Mouse (Mus musculus): ENCODE results near the gene Dpm2. TPM values are rescaled to one million over a fixed set of nuclear protein-coding genes. Genes with fewer than 3 reads are reported as not detected.

Gene Dpm2
- polyA plus RNA-seq, 1 experiment, result 1.2 TPM

GRCm38 (mm10) chr2:32599409-32599808 is 28.8 kb downstream of the Dpm2 start, which contains the start of gene St6galnac6:
St6galnac6 (plus strand) TSS chr2:32599709.
- Histone ChIP-seq H3K27me3 (ENCODE audit: control insufficient read depth) (no peaks in the 10 kb centered on the region), H3K9me3 (ENCODE audit: control insufficient read depth, low read length) (no peaks in the 10 kb centered on the region), H3K36me3 (ENCODE audit: control insufficient read depth) (peaks cover 12% of the 10 kb centered on the region), H3K4me1 (ENCODE audit: control insufficient read depth) (peaks cover 23% of the 10 kb centered on the region), H3K4me3 (replicated peaks) (no peak within 1 kb of the TSS)
- TF ChIP-seq GATA1 (IDR thresholded peaks at IDR 0.05; ENCODE audit: low read length) (no peak), TAL1 (IDR thresholded peaks at IDR 0.05; ENCODE audit: low read length) (no peak)

DNA sequence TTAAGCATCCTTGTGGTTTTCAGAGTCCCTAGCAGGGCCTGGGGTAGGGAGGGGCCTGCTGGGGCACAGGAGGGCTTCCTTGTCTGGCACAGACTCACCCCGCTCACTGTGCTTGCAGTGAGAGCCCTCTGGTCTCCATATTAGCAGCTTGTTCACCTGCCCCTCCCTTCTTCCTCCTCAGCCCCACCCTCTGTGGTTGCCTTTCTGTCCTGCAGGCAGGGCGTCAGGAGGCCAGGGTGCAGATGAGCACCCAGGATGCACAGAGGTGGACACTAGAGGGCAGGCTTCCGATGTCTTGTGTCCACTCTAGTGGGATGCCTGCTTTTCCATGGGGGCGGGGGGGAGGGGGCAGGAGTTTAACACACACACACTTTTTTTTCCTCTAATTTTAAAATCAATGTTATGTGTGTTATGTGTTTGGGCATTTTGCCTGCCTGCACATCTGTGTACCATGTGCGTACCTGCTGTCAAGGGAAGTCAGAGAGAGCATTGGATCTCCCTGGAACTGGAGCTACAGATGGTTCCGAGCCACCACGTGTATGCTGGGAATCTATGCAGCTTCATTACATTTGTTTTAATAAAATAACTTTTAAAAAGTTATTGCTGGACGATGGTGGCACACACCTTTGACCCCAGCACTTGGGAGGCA is 30.9 kb downstream of the Dpm2 start:
- Histone ChIP-seq H3K9me3 (ENCODE audit: control insufficient read depth, low read length) (no peaks in the 10 kb centered on the region), H3K36me3 (ENCODE audit: control insufficient read depth) (peaks cover 11% of the 10 kb centered on the region), H3K4me1 (ENCODE audit: control insufficient read depth) (peaks cover 30% of the 10 kb centered on the region), H3K27me3 (ENCODE audit: control insufficient read depth) (no peaks in the 10 kb centered on the region), H3K4me3 (replicated peaks) (no peak overlapping the region)
- TF ChIP-seq TAL1 (IDR thresholded peaks at IDR 0.05; ENCODE audit: low read length) (no peak), GATA1 (IDR thresholded peaks at IDR 0.05; ENCODE audit: low read length) (no peak)

DNA sequence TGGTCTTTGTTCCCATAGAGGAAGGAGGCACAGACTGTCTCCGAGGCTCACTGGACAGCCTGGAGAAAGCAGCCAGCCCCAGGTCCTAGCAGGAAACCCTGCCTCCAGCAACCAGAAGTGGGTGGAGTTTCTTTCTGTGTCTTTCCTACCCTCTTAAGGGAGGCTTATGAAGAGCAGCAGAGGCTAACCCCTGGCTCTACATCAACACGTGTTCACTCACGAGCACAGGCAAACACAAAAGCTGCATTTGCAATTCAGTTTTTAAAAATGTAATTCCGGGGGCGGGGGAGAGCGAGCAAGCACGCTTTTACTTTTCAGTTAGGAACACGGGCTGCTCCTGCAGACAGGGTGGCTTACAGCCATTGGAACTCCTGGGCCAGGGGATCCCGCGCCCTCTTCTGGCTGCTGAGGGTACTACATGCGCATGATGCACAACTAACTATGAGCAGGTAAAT is 32.0 kb downstream of the Dpm2 start:
- H3K4me3 ChIP-seq (replicated peaks), result peak overlapping the region; percentile 51
- H3K36me3 ChIP-seq (ENCODE audit: control insufficient read depth), result peaks cover 2% of the 10 kb centered on the region
- TF ChIP-seq TAL1 (IDR thresholded peaks at IDR 0.05; ENCODE audit: low read length) (no peak), GATA1 (IDR thresholded peaks at IDR 0.05; ENCODE audit: low read length) (no peak)
- no peaks in the 10 kb centered on the region for H3K9me3 ChIP-seq (ENCODE audit: control insufficient read depth, low read length)
- H3K27me3 ChIP-seq (ENCODE audit: control insufficient read depth), result no peaks in the 10 kb centered on the region
- peaks cover 41% of the 10 kb centered on the region for H3K4me1 ChIP-seq (ENCODE audit: control insufficient read depth)

- H3K9me3 ChIP-seq (ENCODE audit: control insufficient read depth, low read length), result no peaks in the 10 kb centered on the region
- TF ChIP-seq TAL1 (IDR thresholded peaks at IDR 0.05; ENCODE audit: low read length), result no peak
- TF ChIP-seq GATA1 (IDR thresholded peaks at IDR 0.05; ENCODE audit: low read length), result no peak
- no peaks in the 10 kb centered on the region for H3K27me3 ChIP-seq (ENCODE audit: control insufficient read depth)
- H3K36me3 ChIP-seq (ENCODE audit: control insufficient read depth), result no peaks in the 10 kb centered on the region
- H3K4me1 ChIP-seq (ENCODE audit: control insufficient read depth), result peaks cover 60% of the 10 kb centered on the region
- no peak overlapping the region for H3K4me3 ChIP-seq (replicated peaks)
These were observed 34.0 kb downstream of the Dpm2 start for GRCm38 (mm10) chr2:32604631-32605030.

GRCm38 (mm10) chr2:32606161-32607142 is 35.8 kb downstream of the Dpm2 start:
- H3K4me1 ChIP-seq (ENCODE audit: control insufficient read depth), result peaks cover 69% of the 10 kb centered on the region
- H3K9me3 ChIP-seq (ENCODE audit: control insufficient read depth, low read length), result no peaks in the 10 kb centered on the region
- H3K4me3 ChIP-seq (replicated peaks), result peak overlapping the region; percentile 70
- H3K27me3 ChIP-seq (ENCODE audit: control insufficient read depth), result no peaks in the 10 kb centered on the region
- no peaks in the 10 kb centered on the region for H3K36me3 ChIP-seq (ENCODE audit: control insufficient read depth)
- TF ChIP-seq GATA1 (IDR thresholded peaks at IDR 0.05; ENCODE audit: low read length) (no peak), TAL1 (IDR thresholded peaks at IDR 0.05; ENCODE audit: low read length) (no peak)

DNA sequence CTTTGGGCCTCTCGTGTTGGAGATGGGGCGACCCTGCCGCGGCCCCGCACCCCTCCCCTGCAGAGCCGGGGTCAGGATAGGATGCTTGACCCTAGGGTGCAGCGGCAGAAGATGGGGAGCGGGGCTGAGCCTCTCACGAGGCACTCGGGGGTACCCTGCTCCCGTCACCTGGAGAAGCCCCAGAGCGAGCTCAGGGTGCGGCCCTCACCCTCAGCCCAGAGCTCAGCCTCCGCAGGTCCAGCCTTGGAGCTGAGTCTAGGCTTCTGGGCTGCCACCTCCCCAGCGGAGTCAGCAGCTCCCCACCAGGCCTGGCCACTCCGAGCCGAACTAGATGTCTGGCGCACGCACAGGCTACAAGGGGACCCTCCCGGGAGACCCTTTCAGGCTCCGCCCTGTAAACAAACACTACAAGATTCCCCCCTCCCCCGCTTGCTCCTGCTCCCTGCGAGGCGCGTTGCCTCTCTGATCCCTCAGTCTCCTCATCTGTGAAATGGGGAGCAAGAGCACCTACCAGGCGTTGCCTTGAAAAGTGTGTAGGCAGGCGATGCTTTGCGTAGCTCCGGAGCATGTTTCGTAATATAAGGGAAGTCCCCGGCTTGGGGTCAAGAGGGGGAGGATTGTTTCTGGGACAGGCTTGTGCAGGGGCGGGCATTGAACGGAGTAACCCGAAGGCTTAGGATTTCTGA is 36.7 kb downstream of the Dpm2 start:
- peaks cover 69% of the 10 kb centered on the region for H3K4me1 ChIP-seq (ENCODE audit: control insufficient read depth)
- 0 out of 2 replicates have a peak, but pooled peaks cover 2% of the 10 kb centered on the region for H3K9me3 ChIP-seq (ENCODE audit: control insufficient read depth, low read length)
- H3K36me3 ChIP-seq (ENCODE audit: control insufficient read depth), result peaks cover 5% of the 10 kb centered on the region
- peak overlapping the region; percentile 70 for H3K4me3 ChIP-seq (replicated peaks)
- TF ChIP-seq TAL1 (IDR thresholded peaks at IDR 0.05; ENCODE audit: low read length), result no peak
- TF ChIP-seq GATA1 (IDR thresholded peaks at IDR 0.05; ENCODE audit: low read length), result no peak
- no peaks in the 10 kb centered on the region for H3K27me3 ChIP-seq (ENCODE audit: control insufficient read depth)

- peak overlapping the region; percentile 70 for H3K4me3 ChIP-seq (replicated peaks)
- no peak for TF ChIP-seq TAL1 (IDR thresholded peaks at IDR 0.05; ENCODE audit: low read length)
- TF ChIP-seq GATA1 (IDR thresholded peaks at IDR 0.05; ENCODE audit: low read length), result no peak
- H3K36me3 ChIP-seq (ENCODE audit: control insufficient read depth), result peaks cover 12% of the 10 kb centered on the region
- 0 out of 2 replicates have a peak, but pooled peaks cover 2% of the 10 kb centered on the region for H3K9me3 ChIP-seq (ENCODE audit: control insufficient read depth, low read length)
- no peaks in the 10 kb centered on the region for H3K27me3 ChIP-seq (ENCODE audit: control insufficient read depth)
- peaks cover 65% of the 10 kb centered on the region for H3K4me1 ChIP-seq (ENCODE audit: control insufficient read depth)
These were observed 37.6 kb downstream of the Dpm2 start for GRCm38 (mm10) chr2:32608141-32608777.

- Histone ChIP-seq H3K27me3 (ENCODE audit: control insufficient read depth) (no peaks in the 10 kb centered on the region), H3K9me3 (ENCODE audit: control insufficient read depth, low read length) (0 out of 2 replicates have a peak, but pooled peaks cover 2% of the 10 kb centered on the region), H3K4me3 (replicated peaks) (peak overlapping the region; percentile 70), H3K4me1 (ENCODE audit: control insufficient read depth) (peaks cover 65% of the 10 kb centered on the region), H3K36me3 (ENCODE audit: control insufficient read depth) (peaks cover 17% of the 10 kb centered on the region)
- TF ChIP-seq GATA1 (IDR thresholded peaks at IDR 0.05; ENCODE audit: low read length) (no peak), TAL1 (IDR thresholded peaks at IDR 0.05; ENCODE audit: low read length) (no peak)
These were observed 38.2 kb downstream of the Dpm2 start for GRCm38 (mm10) chr2:32608778-32609435.
